Mouse (Mus musculus) olfactory bulb, adult 2 months (tissue): Measurements from ENCODE around the gene Kcnj1.

Experiments
- CTCF ChIP-seq: fragments of 200-500 bp; IDR thresholded peaks from 2 replicates; pipeline ENCODE4 v1.5.1; 2012; ENCODE audit warnings: low read depth, mild to moderate bottlenecking, low read length, moderate library complexity; ENCODE audit not compliant: insufficient read depth
- POLR2A ChIP-seq: fragments of 200-500 bp; IDR thresholded peaks from 2 replicates; pipeline ENCODE4 v1.6.1; 2012; ENCODE audit warnings: mild to moderate bottlenecking, low read depth, low read length, moderate library complexity; ENCODE audit not compliant: insufficient read depth

DNA sequence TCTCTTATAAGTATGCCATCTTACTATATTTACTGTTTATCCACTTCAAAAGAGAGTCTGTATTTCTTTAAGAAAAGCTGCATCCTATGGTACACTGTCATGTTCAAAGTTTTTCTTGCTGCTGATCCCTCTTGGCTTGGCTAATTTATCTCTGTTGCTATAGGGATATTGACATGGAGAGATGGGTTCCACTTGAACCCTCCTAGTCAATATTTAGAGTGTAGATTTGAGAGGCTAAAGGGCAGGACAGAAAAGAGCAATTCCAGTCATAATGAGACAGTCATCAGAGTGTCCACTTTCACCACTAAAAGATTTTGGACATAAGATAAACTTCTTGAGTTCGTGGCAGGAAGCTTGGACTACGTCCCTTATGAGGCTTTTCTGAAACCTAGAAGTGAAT is 27.9 kb downstream of the Kcnj1 start:
- TF ChIP-seq POLR2A (no peak), CTCF (no peak)
